Mouse (Mus musculus): Measurements from ENCODE around the gene F2rl3. TPM values are rescaled to one million over a fixed set of nuclear protein-coding genes. Genes with fewer than 3 reads are reported as not detected.

Gene F2rl3
- polyA plus RNA-seq, 1 experiment from 2014 or later = 5.2 TPM

DNA sequence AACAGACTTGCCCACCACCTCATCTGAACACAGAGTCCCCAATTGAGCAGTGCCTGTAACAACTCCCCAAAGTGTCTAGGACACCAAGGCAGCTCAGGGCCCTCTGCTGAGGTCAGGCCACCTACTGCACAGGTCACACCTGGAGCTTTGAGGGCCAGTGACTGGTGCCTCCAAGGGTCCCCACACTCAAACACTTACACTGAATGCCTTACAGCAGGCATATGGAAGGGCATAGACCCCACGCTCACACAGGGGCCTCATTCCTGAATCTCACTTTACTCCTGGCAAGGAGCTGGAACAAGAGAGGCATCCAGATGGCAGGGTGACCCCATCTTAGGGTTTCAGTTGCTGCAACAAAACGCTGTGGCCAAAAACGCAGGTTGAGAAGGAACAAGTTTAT is 1.5 kb upstream of the F2rl3 start:
- Histone ChIP-seq H3K4me3 (ENCODE audit: low read length) (no peak overlapping the region), H3K27me3 (ENCODE audit: insufficient read depth, low read length) (no peaks in the 10 kb centered on the region), H3K4me2 (replicated peaks; ENCODE audit: low read depth, low read length) (no peak overlapping the region), H3K4me1 (ENCODE audit: insufficient read depth, low read length) (no peaks in the 10 kb centered on the region), H3K9ac (replicated peaks; ENCODE audit: low read length) (no peak overlapping the region), H3K27ac (ENCODE audit: low read length) (no peak overlapping the region), H3K36me3 (ENCODE audit: insufficient read depth, low read length) (peaks cover 36% of the 10 kb centered on the region), H3K9me3 (ENCODE audit: low read length) (no peaks in the 10 kb centered on the region)
- WGBS = 84% methylated on average over 3 of the region's 3 CpGs
- no peak for ATAC-seq (ENCODE audit: low FRiP score, low TSS enrichment)

GRCm38 (mm10) chr8:72762306-72762705 is 626 bp downstream of the F2rl3 start:
- H3K4me3 ChIP-seq (ENCODE audit: low read length) = no peak overlapping the region
- H3K4me2 ChIP-seq (replicated peaks; ENCODE audit: low read depth, low read length) = peak overlapping the region; percentile 0; the same call in 1 of the 2 replicates
- H3K4me1 ChIP-seq (ENCODE audit: insufficient read depth, low read length) = 0 out of 2 replicates have a peak, but pooled peaks cover 8% of the 10 kb centered on the region
- H3K27me3 ChIP-seq (ENCODE audit: insufficient read depth, low read length) = no peaks in the 10 kb centered on the region
- 0 out of 2 replicates have a peak overlapping the region, but pooled peaks have one; percentile 38 for H3K27ac ChIP-seq (ENCODE audit: low read length)
- no peaks in the 10 kb centered on the region for H3K9me3 ChIP-seq (ENCODE audit: low read length)
- peaks cover 16% of the 10 kb centered on the region for H3K36me3 ChIP-seq (ENCODE audit: insufficient read depth, low read length)
- H3K9ac ChIP-seq (replicated peaks; ENCODE audit: low read length) = no peak overlapping the region
- no peak for ATAC-seq (ENCODE audit: low FRiP score, low TSS enrichment)
- 86% methylated on average over 12 of the region's 12 CpGs for WGBS

GRCm38 (mm10) chr8:72765696-72766095 is 4.0 kb downstream of the F2rl3 start:
- Histone ChIP-seq H3K36me3 (ENCODE audit: insufficient read depth, low read length) (no peaks in the 10 kb centered on the region), H3K9ac (replicated peaks; ENCODE audit: low read length) (no peak overlapping the region), H3K4me3 (ENCODE audit: low read length) (no peak overlapping the region), H3K4me2 (replicated peaks; ENCODE audit: low read depth, low read length) (no peak overlapping the region), H3K4me1 (ENCODE audit: insufficient read depth, low read length) (0 out of 2 replicates have a peak, but pooled peaks cover 8% of the 10 kb centered on the region), H3K27ac (ENCODE audit: low read length) (no peak overlapping the region), H3K27me3 (ENCODE audit: insufficient read depth, low read length) (no peaks in the 10 kb centered on the region), H3K9me3 (ENCODE audit: low read length) (no peaks in the 10 kb centered on the region)
- 79% methylated on average over 4 of the region's 4 CpGs for WGBS
- ATAC-seq (ENCODE audit: low FRiP score, low TSS enrichment) = no peak

- H3K9ac ChIP-seq (replicated peaks; ENCODE audit: low read length) = no peak overlapping the region
These were observed 5.1 kb downstream of the F2rl3 start for GRCm38 (mm10) chr8:72766777-72767176.

DNA sequence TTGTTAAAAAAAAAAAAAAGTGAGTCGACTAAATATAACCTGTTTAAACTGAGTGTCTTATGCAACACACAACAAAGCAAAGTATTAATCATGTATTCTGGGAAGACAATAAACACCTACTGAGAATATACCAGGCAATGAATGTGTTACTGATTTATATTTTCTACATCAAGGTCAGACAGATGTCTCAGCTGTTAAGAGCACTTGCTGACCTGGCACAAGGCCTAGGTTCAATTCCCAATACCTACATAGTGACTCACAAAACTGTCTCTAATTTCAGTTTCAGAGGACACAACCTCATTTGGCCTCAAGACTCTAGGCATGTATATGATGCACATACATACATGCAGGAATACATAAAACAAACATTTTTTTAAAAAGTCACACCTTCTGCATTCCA is 16.1 kb downstream of the F2rl3 start:
- 87% methylated on average over 1 of the region's 1 CpGs for WGBS
- Histone ChIP-seq H3K9me3 (ENCODE audit: low read length) (no peaks in the 10 kb centered on the region), H3K4me1 (ENCODE audit: insufficient read depth, low read length) (no peaks in the 10 kb centered on the region), H3K9ac (replicated peaks; ENCODE audit: low read length) (no peak overlapping the region), H3K4me2 (replicated peaks; ENCODE audit: low read depth, low read length) (no peak overlapping the region), H3K27me3 (ENCODE audit: insufficient read depth, low read length) (no peaks in the 10 kb centered on the region), H3K27ac (ENCODE audit: low read length) (no peak overlapping the region), H3K4me3 (ENCODE audit: low read length) (no peak overlapping the region), H3K36me3 (ENCODE audit: insufficient read depth, low read length) (no peaks in the 10 kb centered on the region)
- no peak for ATAC-seq (ENCODE audit: low FRiP score, low TSS enrichment)

More at GRCm38 (mm10) chr8:72766777-72767176, 5.1 kb downstream of the F2rl3 start:
- WGBS = 35% methylated on average over 7 of the region's 7 CpGs
- Histone ChIP-seq H3K4me1 (ENCODE audit: insufficient read depth, low read length) (0 out of 2 replicates have a peak, but pooled peaks cover 8% of the 10 kb centered on the region), H3K9me3 (ENCODE audit: low read length) (no peaks in the 10 kb centered on the region), H3K36me3 (ENCODE audit: insufficient read depth, low read length) (no peaks in the 10 kb centered on the region), H3K27ac (ENCODE audit: low read length) (0 out of 2 replicates have a peak overlapping the region, but pooled peaks have one; percentile 14), H3K4me3 (ENCODE audit: low read length) (no peak overlapping the region), H3K27me3 (ENCODE audit: insufficient read depth, low read length) (no peaks in the 10 kb centered on the region), H3K4me2 (replicated peaks; ENCODE audit: low read depth, low read length) (no peak overlapping the region)
- ATAC-seq (ENCODE audit: low FRiP score, low TSS enrichment) = no peak

- ATAC-seq (ENCODE audit: low FRiP score, low TSS enrichment) = no peak
- Histone ChIP-seq H3K9me3 (ENCODE audit: low read length) (no peaks in the 10 kb centered on the region), H3K27ac (ENCODE audit: low read length) (no peak overlapping the region), H3K4me2 (replicated peaks; ENCODE audit: low read depth, low read length) (no peak overlapping the region), H3K4me3 (ENCODE audit: low read length) (no peak overlapping the region), H3K27me3 (ENCODE audit: insufficient read depth, low read length) (no peaks in the 10 kb centered on the region), H3K4me1 (ENCODE audit: insufficient read depth, low read length) (no peaks in the 10 kb centered on the region), H3K9ac (replicated peaks; ENCODE audit: low read length) (no peak overlapping the region), H3K36me3 (ENCODE audit: insufficient read depth, low read length) (no peaks in the 10 kb centered on the region)
- 89% methylated on average over 4 of the region's 4 CpGs for WGBS
These were observed 19.0 kb downstream of the F2rl3 start for GRCm38 (mm10) chr8:72780644-72781043.

DNA sequence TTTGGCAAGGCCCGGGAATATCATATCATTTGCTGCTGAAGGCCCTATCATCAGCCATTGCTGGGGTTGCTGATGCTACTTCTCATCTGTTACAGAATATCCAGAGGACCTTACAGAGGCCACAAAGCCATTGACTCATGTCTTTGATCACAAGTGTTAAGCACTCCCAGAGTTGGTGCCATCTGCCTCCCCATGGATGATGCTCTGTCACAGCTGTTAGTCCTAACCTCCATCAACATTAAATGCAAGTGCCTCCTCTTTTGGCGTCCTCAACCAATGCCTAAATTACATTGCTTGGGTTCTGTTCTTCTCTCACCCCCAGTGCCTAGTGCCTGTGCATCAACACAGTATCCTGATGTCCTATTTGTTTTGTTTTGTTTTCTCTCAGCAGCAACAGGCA is 39.9 kb downstream of the F2rl3 start:
- Histone ChIP-seq H3K27me3 (ENCODE audit: insufficient read depth, low read length) (no peaks in the 10 kb centered on the region), H3K4me2 (replicated peaks; ENCODE audit: low read depth, low read length) (no peak overlapping the region), H3K4me1 (ENCODE audit: insufficient read depth, low read length) (no peaks in the 10 kb centered on the region), H3K27ac (ENCODE audit: low read length) (no peak overlapping the region), H3K9ac (replicated peaks; ENCODE audit: low read length) (no peak overlapping the region), H3K9me3 (ENCODE audit: low read length) (no peaks in the 10 kb centered on the region), H3K36me3 (ENCODE audit: insufficient read depth, low read length) (no peaks in the 10 kb centered on the region), H3K4me3 (ENCODE audit: low read length) (no peak overlapping the region)
- ATAC-seq (ENCODE audit: low FRiP score, low TSS enrichment) = no peak
- WGBS = 68% methylated on average over 2 of the region's 2 CpGs

DNA sequence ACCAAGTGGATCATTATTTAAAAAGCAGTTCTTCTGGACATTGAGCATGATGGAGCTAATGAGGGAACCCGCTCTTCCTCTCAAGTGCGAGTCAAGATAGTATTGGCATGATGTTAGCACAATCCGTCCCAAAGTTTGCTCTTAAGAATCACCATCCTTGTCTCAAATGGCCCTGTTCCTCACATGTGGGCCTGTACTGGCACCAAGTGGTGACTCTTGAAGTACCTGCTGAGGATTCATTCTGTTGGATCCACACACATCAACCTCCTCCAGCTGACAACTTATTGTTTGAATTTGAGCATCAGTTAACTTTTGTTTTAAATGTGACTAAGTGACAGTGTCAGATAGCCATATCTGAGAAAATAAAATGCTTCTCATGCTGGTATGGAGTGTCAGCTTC is 51.0 kb downstream of the F2rl3 start:
- Histone ChIP-seq H3K27me3 (ENCODE audit: insufficient read depth, low read length) (no peaks in the 10 kb centered on the region), H3K9ac (replicated peaks; ENCODE audit: low read length) (no peak overlapping the region), H3K27ac (ENCODE audit: low read length) (no peak overlapping the region), H3K9me3 (ENCODE audit: low read length) (no peaks in the 10 kb centered on the region), H3K4me3 (ENCODE audit: low read length) (no peak overlapping the region), H3K4me2 (replicated peaks; ENCODE audit: low read depth, low read length) (no peak overlapping the region), H3K36me3 (ENCODE audit: insufficient read depth, low read length) (no peaks in the 10 kb centered on the region), H3K4me1 (ENCODE audit: insufficient read depth, low read length) (no peaks in the 10 kb centered on the region)
- no peak for ATAC-seq (ENCODE audit: low FRiP score, low TSS enrichment)
- 94% methylated on average over 3 of the region's 3 CpGs for WGBS

Other genes with a start within 250 kb of the F2rl3 start
- 18.7 and 18.9 TPM in 2 replicates for gene Med26, start 213.6 kb upstream of the F2rl3 start, polyA plus RNA-seq (2015; fragmentation: Nextera tagmentation; extraction: Ambion mirVana)
- gene Smim7, start 190.8 kb upstream of the F2rl3 start, polyA plus RNA-seq (2015; fragmentation: Nextera tagmentation; extraction: Ambion mirVana) = 114 and 116 TPM in 2 replicates
- 25.2 and 26.3 TPM in 2 replicates for gene Tmem38a, start 189.8 kb upstream of the F2rl3 start, polyA plus RNA-seq (2015; fragmentation: Nextera tagmentation; extraction: Ambion mirVana)
- gene Nwd1, start 115.2 kb upstream of the F2rl3 start, polyA plus RNA-seq (2015; fragmentation: Nextera tagmentation; extraction: Ambion mirVana) = 0.09 and 0.10 TPM in 2 replicates
- 162 and 182 TPM in 2 replicates for gene Sin3b, start 38.6 kb upstream of the F2rl3 start, polyA plus RNA-seq (2015; fragmentation: Nextera tagmentation; extraction: Ambion mirVana)

Measured in kidney, embryonic 16.5 days (tissue).